Mouse (Mus musculus): ENCODE data around the gene Nr2f6. TPM values are rescaled to one million over a fixed set of nuclear protein-coding genes. Genes with fewer than 3 reads are reported as not detected.

Nr2f6 gene
- polyA plus RNA-seq, 1 experiment from 2014 or later: 49.1 TPM

Other genes starting within 250 kb of the Nr2f6 start
- gene Myo9b, start 109.2 kb downstream of the Nr2f6 start, polyA plus RNA-seq (2014; fragmentation: Nextera tagmentation; extraction: Ambion mirVana): 24.3 and 32.5 TPM in 2 replicates
- 61.0 and 66.8 TPM in 2 replicates for gene Haus8, start 109.0 kb downstream of the Nr2f6 start, polyA plus RNA-seq (2014; fragmentation: Nextera tagmentation; extraction: Ambion mirVana)
- gene Use1, start 15.1 kb downstream of the Nr2f6 start, polyA plus RNA-seq (2014; fragmentation: Nextera tagmentation; extraction: Ambion mirVana): 69.3 and 82.5 TPM in 2 replicates
- gene Ocel1, start 10.7 kb downstream of the Nr2f6 start, polyA plus RNA-seq (2014; fragmentation: Nextera tagmentation; extraction: Ambion mirVana): 2.9 and 3.3 TPM in 2 replicates
- 4.2 and 4.5 TPM in 2 replicates for gene Ushbp1, start 13.8 kb upstream of the Nr2f6 start, polyA plus RNA-seq (2014; fragmentation: Nextera tagmentation; extraction: Ambion mirVana)
- 106 and 119 TPM in 2 replicates for gene Babam1, start 14.9 kb upstream of the Nr2f6 start, polyA plus RNA-seq (2014; fragmentation: Nextera tagmentation; extraction: Ambion mirVana)
- gene Ankle1, start 24.1 kb upstream of the Nr2f6 start, polyA plus RNA-seq (2014; fragmentation: Nextera tagmentation; extraction: Ambion mirVana): 38.7 and 42.2 TPM in 2 replicates
- gene Abhd8, start 81.7 kb upstream of the Nr2f6 start, polyA plus RNA-seq (2014; fragmentation: Nextera tagmentation; extraction: Ambion mirVana): 76.6 and 76.7 TPM in 2 replicates
- gene Mrpl34, start 83.0 kb upstream of the Nr2f6 start, polyA plus RNA-seq (2014; fragmentation: Nextera tagmentation; extraction: Ambion mirVana): 186 TPM in 2 replicates
- gene Dda1, start 87.2 kb upstream of the Nr2f6 start, polyA plus RNA-seq (2014; fragmentation: Nextera tagmentation; extraction: Ambion mirVana): 133 and 146 TPM in 2 replicates
- gene Ano8, start 104.0 kb upstream of the Nr2f6 start, polyA plus RNA-seq (2014; fragmentation: Nextera tagmentation; extraction: Ambion mirVana): 5.7 and 9.3 TPM in 2 replicates
- 7.9 and 10.8 TPM in 2 replicates for gene Gtpbp3, start 106.1 kb upstream of the Nr2f6 start, polyA plus RNA-seq (2014; fragmentation: Nextera tagmentation; extraction: Ambion mirVana)
- 42.5 and 43.4 TPM in 2 replicates for gene Plvap, start 129.8 kb upstream of the Nr2f6 start, polyA plus RNA-seq (2014; fragmentation: Nextera tagmentation; extraction: Ambion mirVana)
- gene Ccdc194, start 143.8 kb upstream of the Nr2f6 start, polyA plus RNA-seq (2014; fragmentation: Nextera tagmentation; extraction: Ambion mirVana): 0.29 TPM in 1 of 2 replicates, not detected in the other
- 3.1 and 4.9 TPM in 2 replicates for gene Bst2, start 155.5 kb upstream of the Nr2f6 start, polyA plus RNA-seq (2014; fragmentation: Nextera tagmentation; extraction: Ambion mirVana)
- gene Mvb12a, start 161.0 kb upstream of the Nr2f6 start, polyA plus RNA-seq (2014; fragmentation: Nextera tagmentation; extraction: Ambion mirVana): 50.1 and 62.8 TPM in 2 replicates
- gene Tmem221, start 176.9 kb upstream of the Nr2f6 start, polyA plus RNA-seq (2014; fragmentation: Nextera tagmentation; extraction: Ambion mirVana): 0.15 TPM in 1 of 2 replicates, not detected in the other
- not detected in 2 replicates for gene Nxnl1, start 184.6 kb upstream of the Nr2f6 start, polyA plus RNA-seq (2014; fragmentation: Nextera tagmentation; extraction: Ambion mirVana)
- gene Slc27a1, start 186.9 kb upstream of the Nr2f6 start, polyA plus RNA-seq (2014; fragmentation: Nextera tagmentation; extraction: Ambion mirVana): 18.4 and 19.1 TPM in 2 replicates
- 218 and 238 TPM in 2 replicates for gene Pgls, start 210.2 kb upstream of the Nr2f6 start, polyA plus RNA-seq (2014; fragmentation: Nextera tagmentation; extraction: Ambion mirVana)
- 3.2 and 4.3 TPM in 2 replicates for gene Fam129c, start 215.7 kb upstream of the Nr2f6 start, polyA plus RNA-seq (2014; fragmentation: Nextera tagmentation; extraction: Ambion mirVana)
- 41.8 and 48.6 TPM in 2 replicates for gene Colgalt1, start 229.0 kb upstream of the Nr2f6 start, polyA plus RNA-seq (2014; fragmentation: Nextera tagmentation; extraction: Ambion mirVana)

All from forebrain, embryonic 11.5 days (tissue).